Mouse (Mus musculus) heart, adult 2 months (tissue): ENCODE measurements around the gene Tas2r134. TPM values are rescaled to one million over a fixed set of nuclear protein-coding genes. Genes with fewer than 3 reads are reported as not detected.

Source experiments
- DNase-seq, 2 experiments: peaks; one replicate each; pipeline ENCODE4 v3.0.0; 2021
- H3K27ac ChIP-seq: fragments of 200-600 bp; 2 replicates; pipeline ENCODE4 v1.8.1; 2022
- H3K27me3 ChIP-seq: fragments of 200-500 bp; 2 replicates; pipeline ENCODE4 v1.6.1; 2012; ENCODE audit warnings: mild to moderate bottlenecking, low read length, inconsistent platforms, mixed read lengths; ENCODE audit not compliant: control insufficient read depth, insufficient read depth
- H3K36me3 ChIP-seq: fragments of 200-500 bp; 2 replicates; pipeline ENCODE4 v1.6.1; 2012; ENCODE audit warnings: low read length, inconsistent platforms; ENCODE audit not compliant: control insufficient read depth, insufficient read depth
- H3K4me1 ChIP-seq: fragments of 200-500 bp; 2 replicates; pipeline ENCODE4 v1.6.1; 2011; ENCODE audit warnings: low read length; ENCODE audit not compliant: control insufficient read depth, insufficient read depth
- H3K4me3 ChIP-seq: fragments of 200-600 bp; 2 replicates; pipeline ENCODE4 v1.8.1; 2022
- H3K79me2 ChIP-seq: fragments of 200-500 bp; replicated peaks from 2 replicates; pipeline ENCODE4 v1.6.1; 2012; ENCODE audit warnings: mild to moderate bottlenecking, inconsistent platforms, low read length, moderate library complexity, mixed read lengths; ENCODE audit not compliant: control insufficient read depth, insufficient read depth
- H3K9ac ChIP-seq: fragments of 200-500 bp; 2 replicates; pipeline ENCODE4 v1.6.1; 2012; ENCODE audit warnings: low read depth, mild to moderate bottlenecking, control low read depth, inconsistent platforms, low read length, mixed read lengths
- CTCF ChIP-seq: fragments of 200-600 bp; IDR thresholded peaks from 2 replicates; pipeline ENCODE4 v1.8.1; 2022; ENCODE audit warnings: antibody characterized with exemption, mild to moderate bottlenecking, moderate library complexity
- EP300 ChIP-seq: fragments of 200-500 bp; IDR thresholded peaks from 2 replicates; pipeline ENCODE4 v1.6.1; 2011; ENCODE audit warnings: low read depth, low read length, control low read depth; ENCODE audit not compliant: insufficient read depth
- POLR2A ChIP-seq: fragments of 200-500 bp; IDR thresholded peaks from 2 replicates; pipeline ENCODE4 v1.6.1; 2011; ENCODE audit warnings: mild to moderate bottlenecking, low read depth, low read length, control low read depth; ENCODE audit not compliant: insufficient read depth
- WGBS: fragments of 180-500 bp; shearing (Covaris S2); methylation state at CpG from one replicate; pipeline ENCODE4 v1.1.7; 2018; 5-methylcytosine and 5-hydroxymethylcytosine counted together
- intact Hi-C: fragments of 180-260 bp; cut with DNase I; formaldehyde crosslinking; loops from one replicate; pipeline ENCODE4 v1.15.1; 2025
- polyA plus RNA-seq: library from polyadenylated mRNA; depleted of rRNA; stranded (reverse); fragments of >200 nt; gene quantifications from 2 replicates; pipeline ENCODE4 v1.2.3, GENCODE M21; 2012
- total RNA-seq, 2 experiments: library from RNA; stranded (reverse); gene quantifications; 2 replicates each; pipeline ENCODE4 v1.2.3; 2021

The Tas2r134 gene
- total and polyA plus RNA-seq, 3 experiments, result not detected

- H3K4me1 ChIP-seq, result no peaks in the 10 kb centered on the region
- H3K27ac ChIP-seq, result no peak overlapping the region
- no peaks in the 10 kb centered on the region for H3K79me2 ChIP-seq
- no peaks in the 10 kb centered on the region for H3K27me3 ChIP-seq
- 88% methylated on average over 8 of the region's 8 CpGs for WGBS
- no peak overlapping the region for H3K9ac ChIP-seq
- H3K36me3 ChIP-seq, result no peaks in the 10 kb centered on the region
- no peak overlapping the region for H3K4me3 ChIP-seq
- DNase-seq, result no peak
- intact Hi-C loops, result no loop called here
- TF ChIP-seq POLR2A, result no peak
- TF ChIP-seq EP300, result no peak
- no peak for TF ChIP-seq CTCF
Observed at GRCm38 (mm10) chr2:51590308-51590707, 37.0 kb upstream of the Tas2r134 start.

- no peak overlapping the region for H3K4me3 ChIP-seq
- TF ChIP-seq CTCF (no peak), POLR2A (no peak), EP300 (no peak)
- no peaks in the 10 kb centered on the region for H3K27me3 ChIP-seq
- no peak for DNase-seq
- no peaks in the 10 kb centered on the region for H3K36me3 ChIP-seq
- H3K27ac ChIP-seq, result no peak overlapping the region
- no peaks in the 10 kb centered on the region for H3K79me2 ChIP-seq
- no peak overlapping the region for H3K9ac ChIP-seq
- intact Hi-C loops, result no loop called here
- H3K4me1 ChIP-seq, result no peaks in the 10 kb centered on the region
Observed at GRCm38 (mm10) chr2:51592157-51592556, 35.2 kb upstream of the Tas2r134 start.

- DNase-seq, result no peak
- Histone ChIP-seq H3K4me3 (no peak overlapping the region), H3K27ac (no peak overlapping the region), H3K9ac (no peak overlapping the region), H3K4me1 (no peaks in the 10 kb centered on the region; the same call in 1 of the 2 replicates), H3K79me2 (no peaks in the 10 kb centered on the region), H3K27me3 (no peaks in the 10 kb centered on the region), H3K36me3 (no peaks in the 10 kb centered on the region)
- intact Hi-C loops, result no loop called here
- no peak for TF ChIP-seq EP300
- no peak for TF ChIP-seq CTCF
- no peak for TF ChIP-seq POLR2A
- WGBS, result 84% methylated on average over 19 of the region's 19 CpGs
Observed at GRCm38 (mm10) chr2:51599473-51600201, 27.7 kb upstream of the Tas2r134 start.

- TF ChIP-seq EP300, result no peak
- TF ChIP-seq CTCF, result no peak
- TF ChIP-seq POLR2A, result no peak
- 56% methylated on average over 3 of the region's 3 CpGs for WGBS
- Histone ChIP-seq H3K4me3 (no peak overlapping the region), H3K4me1 (no peaks in the 10 kb centered on the region; the same call in 1 of the 2 replicates), H3K9ac (no peak overlapping the region), H3K27me3 (no peaks in the 10 kb centered on the region), H3K27ac (no peak overlapping the region), H3K36me3 (no peaks in the 10 kb centered on the region), H3K79me2 (no peaks in the 10 kb centered on the region)
- DNase-seq, result no peak
- intact Hi-C loops, result no loop called here
Observed at GRCm38 (mm10) chr2:51600202-51600487, 27.2 kb upstream of the Tas2r134 start.

GRCm38 (mm10) chr2:51600873-51601272, 26.4 kb upstream of the Tas2r134 start:
- no peak for DNase-seq
- Histone ChIP-seq H3K27ac (no peak overlapping the region), H3K27me3 (no peaks in the 10 kb centered on the region), H3K79me2 (no peaks in the 10 kb centered on the region), H3K9ac (no peak overlapping the region), H3K4me3 (no peak overlapping the region), H3K36me3 (no peaks in the 10 kb centered on the region), H3K4me1 (no peaks in the 10 kb centered on the region; the same call in 1 of the 2 replicates)
- intact Hi-C loops, result no loop called here
- TF ChIP-seq EP300, result no peak
- TF ChIP-seq POLR2A, result no peak
- no peak for TF ChIP-seq CTCF
- 67% methylated on average over 8 of the region's 8 CpGs for WGBS

- Histone ChIP-seq H3K4me1 (no peaks in the 10 kb centered on the region), H3K27me3 (no peaks in the 10 kb centered on the region), H3K9ac (no peak overlapping the region), H3K27ac (no peak overlapping the region), H3K36me3 (no peaks in the 10 kb centered on the region), H3K4me3 (no peak overlapping the region), H3K79me2 (no peaks in the 10 kb centered on the region)
- DNase-seq, result no peak
- intact Hi-C loops, result no loop called here
- TF ChIP-seq EP300, result no peak
- no peak for TF ChIP-seq POLR2A
- TF ChIP-seq CTCF, result no peak
- 37% methylated on average over 10 of the region's 10 CpGs for WGBS
Observed at GRCm38 (mm10) chr2:51610305-51610704, 17.0 kb upstream of the Tas2r134 start.
